Mouse (Mus musculus) brain, embryonic 14.5 days (tissue): ENCODE measurements around the gene Dld.

Experiments used
- CTCF ChIP-seq: fragments of 200-500 bp; IDR thresholded peaks from 2 replicates; pipeline ENCODE4 v1.5.1; 2012; ENCODE audit warnings: inconsistent platforms, mild to moderate bottlenecking, moderate library complexity, borderline replicate concordance; ENCODE audit not compliant: insufficient read depth, insufficient read length; ENCODE audit errors: extremely low read depth
- POLR2A ChIP-seq: fragments of 200-500 bp; IDR thresholded peaks from 2 replicates; pipeline ENCODE4 v1.6.1; 2012; ENCODE audit warnings: mild to moderate bottlenecking, inconsistent platforms, borderline replicate concordance; ENCODE audit not compliant: poor library complexity, insufficient read depth, insufficient read length, severe bottlenecking; ENCODE audit errors: extremely low read depth

DNA sequence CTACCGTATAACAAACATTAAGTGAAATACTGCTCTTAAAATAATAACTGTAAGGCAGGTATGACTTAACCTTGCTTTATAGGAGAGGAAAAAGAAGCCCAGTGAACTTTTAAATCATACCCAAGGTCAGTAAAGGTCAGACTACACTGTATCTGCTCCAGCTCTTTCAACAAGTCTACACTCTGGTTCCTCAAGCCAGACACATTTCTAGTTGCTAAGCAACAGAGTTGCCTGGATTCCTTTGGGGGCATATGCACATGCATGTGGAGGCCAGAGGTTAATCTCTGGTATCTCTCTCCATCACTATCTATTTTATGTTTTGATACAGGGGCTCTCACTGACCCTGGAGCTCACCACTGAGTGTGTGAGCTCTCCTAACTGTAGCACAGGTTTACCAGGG is 17.9 kb upstream of the Dld start:
- TF ChIP-seq CTCF (no peak), POLR2A (no peak)
